Mouse (Mus musculus) colon, adult 2 months (tissue): ENCODE results near the gene Epb41l2. TPM values are rescaled to one million over a fixed set of nuclear protein-coding genes. Genes with fewer than 3 reads are reported as not detected.

Source experiments
- polyA plus RNA-seq: library from polyadenylated mRNA; depleted of rRNA; stranded (reverse); fragments of >200 nt; gene quantifications from 2 replicates; pipeline ENCODE4 v1.2.3, GENCODE M21; 2012; rRNA removed

Epb41l2 gene
- polyA plus RNA-seq = 27.9 and 37.0 TPM in 2 replicates

DNA sequence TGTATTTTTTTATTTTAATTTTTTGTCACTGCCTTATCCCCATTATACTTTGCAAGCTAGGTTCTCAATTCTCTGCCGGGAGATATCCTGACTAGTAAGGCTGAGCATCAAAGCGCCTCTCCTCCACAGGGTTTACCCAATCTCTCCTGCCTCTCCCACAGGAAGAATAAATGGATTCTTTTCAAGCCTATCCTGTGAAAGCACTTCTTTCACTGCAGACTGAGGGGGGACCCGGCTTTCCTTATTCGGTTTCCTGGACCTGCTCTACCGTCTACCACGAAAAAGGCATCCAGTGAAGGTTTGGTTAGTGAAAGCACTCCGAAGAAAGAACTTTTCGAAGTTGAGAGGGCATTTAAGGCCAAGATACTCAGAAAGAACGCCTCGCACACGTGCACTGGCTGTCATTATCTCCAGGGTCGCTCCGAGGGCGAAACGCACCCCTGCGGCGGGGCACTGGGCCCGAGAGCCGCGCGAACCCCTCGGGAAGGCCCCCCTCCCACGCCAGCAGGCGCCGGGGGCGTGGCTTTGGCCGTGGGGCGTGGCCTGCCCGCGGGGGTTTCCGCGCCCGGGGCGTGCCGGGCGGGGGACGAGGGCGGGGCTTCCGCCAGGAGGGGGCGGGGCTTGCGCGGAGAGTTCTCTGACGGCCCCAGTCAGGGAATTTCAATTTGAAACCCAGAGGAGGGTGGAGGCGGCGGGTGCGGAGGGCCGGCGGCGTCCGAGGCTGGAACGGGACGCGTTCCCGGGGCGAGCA is at the start of gene Epb41l2:
Gene Epb41l2 (plus strand): TSS at position 591 of the 751 bp plus-strand sequence.

DNA sequence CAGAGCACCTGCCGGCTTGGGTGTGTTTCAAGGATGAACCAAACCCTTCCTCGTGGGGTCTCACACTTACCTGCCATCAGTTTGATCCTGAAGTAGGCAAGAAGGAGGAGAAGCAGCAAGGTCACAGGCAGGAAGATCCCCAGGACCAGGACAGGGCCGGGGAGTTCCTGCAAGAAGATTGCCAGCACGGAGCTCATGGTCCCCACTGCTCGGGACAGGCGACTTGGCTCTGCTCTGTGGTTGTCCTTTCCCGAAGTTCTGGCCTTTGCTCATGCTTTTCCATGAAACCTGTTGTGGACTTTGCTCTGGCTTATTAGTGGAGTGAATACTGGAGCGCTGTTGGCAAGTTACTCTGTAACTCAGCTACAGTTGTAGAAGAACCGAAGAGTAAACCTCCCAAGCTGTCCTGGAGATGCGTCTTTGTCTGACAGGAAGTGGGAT is 176.3 kb downstream of the Epb41l2 start, which contains the start of gene Smlr1:
Gene Smlr1 (minus strand): TSS at position 377 of the 441 bp plus-strand sequence.

Other genes with a start within 250 kb of the Epb41l2 start
- gene Akap7, start 51.9 kb upstream of the Epb41l2 start, polyA plus RNA-seq = 15.4 and 23.2 TPM in 2 replicates
- not detected in 2 replicates for gene Smlr1, start 176.5 kb downstream of the Epb41l2 start, polyA plus RNA-seq